Comparison of ENCODE assay signal across 8 mouse cellular contexts in the genomic region with DNA sequence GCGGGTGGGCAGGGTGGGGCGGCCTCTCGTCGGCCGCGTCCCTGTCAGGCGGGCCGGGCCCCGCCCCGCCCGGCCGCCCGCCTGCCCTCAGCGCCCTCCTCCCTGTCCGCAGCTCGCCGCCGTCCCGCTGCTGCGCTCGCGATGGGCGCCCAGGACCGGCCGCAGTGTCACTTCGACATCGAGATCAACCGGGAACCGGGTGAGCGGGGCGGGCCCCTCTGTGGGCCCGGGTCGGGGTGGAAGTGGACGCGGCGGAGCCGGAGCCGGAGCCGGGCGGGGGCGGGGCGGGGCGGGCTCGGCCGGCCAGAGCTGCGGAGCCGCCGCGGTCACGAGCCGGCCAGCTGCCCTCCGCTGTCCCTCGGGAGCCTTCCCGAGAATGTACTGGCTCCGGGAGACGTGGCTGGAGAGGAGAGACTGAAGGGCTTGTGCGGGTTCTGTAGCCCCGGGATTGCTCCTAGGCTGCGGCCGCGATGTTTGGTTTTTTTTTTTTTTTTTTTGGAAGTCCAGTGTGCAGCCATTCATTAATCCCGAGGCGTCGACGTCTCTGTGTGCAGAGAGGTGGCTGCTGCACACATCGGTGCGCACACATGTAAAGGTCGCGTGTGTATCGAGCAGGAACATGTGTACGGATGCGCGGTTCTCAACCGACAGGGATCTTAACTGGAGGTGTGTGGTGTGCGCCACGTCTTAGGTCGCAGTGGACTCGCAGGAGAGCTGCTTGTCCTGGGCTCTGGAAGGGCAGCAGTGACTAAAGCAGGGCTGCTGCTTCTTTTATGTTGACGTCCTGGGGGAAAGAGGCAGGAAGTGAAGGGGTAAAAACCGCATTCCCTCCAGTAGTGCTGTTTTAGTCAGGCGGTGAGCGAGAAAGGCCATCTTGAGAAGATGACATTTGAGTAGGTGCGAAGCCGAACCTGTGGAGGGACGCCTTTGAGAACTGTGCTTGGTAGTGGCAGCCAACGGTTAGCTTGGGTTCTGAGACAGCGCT. TPM values are rescaled to one million over a fixed set of nuclear protein-coding genes. Genes with fewer than 3 reads are reported as not detected.
DNase-seq lines count a peak whose midpoint lies in the region; ATAC-seq lines count a peak whose summit lies in the region.

No protein-coding gene starts in this region.

- WGBS in forebrain, embryonic 15.5 days, result under 1% methylated on average over 81 of the region's 87 CpGs
- under 1% methylated on average over 87 of the region's 87 CpGs for WGBS in intestine, embryonic 15.5 days

- peaks cover 24% of the 10 kb centered on the region for H3K4me1 ChIP-seq in forebrain, embryonic 15.5 days
- H3K4me1 ChIP-seq in intestine, embryonic 15.5 days (replicated peaks), result peaks cover 2% of the 10 kb centered on the region; the same call in 1 of the 2 replicates

- H3K9ac ChIP-seq in forebrain, embryonic 15.5 days (replicated peaks), result peak overlapping the region; percentile 95
- peak overlapping the region; percentile 92 for H3K9ac ChIP-seq in intestine, embryonic 15.5 days

- ATAC-seq in forebrain, embryonic 15.5 days (replicated peaks), result peak; percentile 68
- ATAC-seq in intestine, embryonic 15.5 days, result peak; percentile 69

- H3K4me3 ChIP-seq in forebrain, embryonic 15.5 days, result peak overlapping the region; percentile 93
- peak overlapping the region; percentile 88 for H3K4me3 ChIP-seq in intestine, embryonic 15.5 days (replicated peaks)

- no peaks in the 10 kb centered on the region for H3K36me3 ChIP-seq in forebrain, embryonic 15.5 days
- no peaks in the 10 kb centered on the region for H3K36me3 ChIP-seq in intestine, embryonic 15.5 days

- DNase-seq in 3134 (ENCODE audit: extremely low read depth, insufficient read length, low spot score), result peak; percentile 70
- peak; percentile 27 to 37 for DNase-seq in CD8-positive naive resting alpha-beta T cell, adult 2 months (ENCODE audit: low read depth in 2 of 2, low spot score in 2 of 2)
- peak; percentile 48 for DNase-seq in c-Kit-positive CD71-positive TER-119-positive erythroid progenitor cells, embryonic 14.5 days (ENCODE audit: low spot score)
- peak; percentile 64 for DNase-seq in lung, postnatal 10 days
- peak; percentile 17 for DNase-seq in ovary, postnatal 36 days (ENCODE audit: low spot score)
- DNase-seq in left cerebral cortex, adult 11 months (ENCODE audit: low spot score), result no peak

- H3K27ac ChIP-seq in forebrain, embryonic 15.5 days (replicated peaks), result peak overlapping the region; percentile 90
- H3K27ac ChIP-seq in intestine, embryonic 15.5 days, result peak overlapping the region; percentile 96

- H3K27me3 ChIP-seq in forebrain, embryonic 15.5 days, result no peaks in the 10 kb centered on the region
- H3K27me3 ChIP-seq in intestine, embryonic 15.5 days (replicated peaks), result no peaks in the 10 kb centered on the region

- H3K4me2 ChIP-seq in forebrain, embryonic 15.5 days (replicated peaks), result peak overlapping the region; percentile 83
- H3K4me2 ChIP-seq in intestine, embryonic 15.5 days (replicated peaks), result peak overlapping the region; percentile 83

- no peaks in the 10 kb centered on the region for H3K9me3 ChIP-seq in forebrain, embryonic 15.5 days
- no peaks in the 10 kb centered on the region for H3K9me3 ChIP-seq in intestine, embryonic 15.5 days

RNA-seq across cellular contexts. Expression of a gene that starts 0.7 kb away (rescaled TPM):
- polyA plus RNA-seq in forebrain, embryonic 15.5 days (2015; fragmentation: Nextera tagmentation; extraction: Ambion mirVana), result 57.5 and 58.4 TPM in 2 replicates
- 57.9 and 62.6 TPM in 2 replicates for polyA plus RNA-seq in intestine, embryonic 15.5 days (2015; fragmentation: Nextera tagmentation; extraction: Ambion mirVana)

RNA-seq across cellular contexts. Expression of a gene that starts 9.5 kb away (rescaled TPM):
- 145 TPM in 2 replicates for polyA plus RNA-seq in forebrain, embryonic 15.5 days (2015; fragmentation: Nextera tagmentation; extraction: Ambion mirVana)
- 141 and 147 TPM in 2 replicates for polyA plus RNA-seq in intestine, embryonic 15.5 days (2015; fragmentation: Nextera tagmentation; extraction: Ambion mirVana)

RNA-seq across cellular contexts. Expression of a gene that starts 14.3 kb away (rescaled TPM):
- polyA plus RNA-seq in forebrain, embryonic 15.5 days (2015; fragmentation: Nextera tagmentation; extraction: Ambion mirVana), result 33.9 and 39.2 TPM in 2 replicates
- 14.5 and 14.7 TPM in 2 replicates for polyA plus RNA-seq in intestine, embryonic 15.5 days (2015; fragmentation: Nextera tagmentation; extraction: Ambion mirVana)

RNA-seq across cellular contexts. Expression of a gene that starts 39.5 kb away (rescaled TPM):
- polyA plus RNA-seq in forebrain, embryonic 15.5 days (2015; fragmentation: Nextera tagmentation; extraction: Ambion mirVana), result 20.1 and 20.6 TPM in 2 replicates
- polyA plus RNA-seq in intestine, embryonic 15.5 days (2015; fragmentation: Nextera tagmentation; extraction: Ambion mirVana), result 13.0 and 14.0 TPM in 2 replicates

RNA-seq across cellular contexts. Expression of a gene that starts 57.8 kb away (rescaled TPM):
- polyA plus RNA-seq in forebrain, embryonic 15.5 days (2015; fragmentation: Nextera tagmentation; extraction: Ambion mirVana), result 0.50 and 0.69 TPM in 2 replicates
- polyA plus RNA-seq in intestine, embryonic 15.5 days (2015; fragmentation: Nextera tagmentation; extraction: Ambion mirVana), result 0.29 and 0.39 TPM in 2 replicates
